Mouse (Mus musculus) hindbrain, postnatal 0 days (tissue): ENCODE data around the gene Phf21a. TPM values are rescaled to one million over a fixed set of nuclear protein-coding genes. Genes with fewer than 3 reads are reported as not detected.
A peak's percentile ranks its signal among the peaks of the same experiment; 100 is the strongest.

Experiments
- ATAC-seq: fragments of 200-750 bp; cut with Nextera tagmentation; 2 replicates; pipeline ENCODE4 v1.8.0; 2017; ENCODE audit warnings: mild to moderate bottlenecking, moderate TSS enrichment, moderate library complexity
- DNase-seq: peaks from one replicate; pipeline ENCODE4 v3.0.0-alpha.2; 2015; ENCODE audit warnings: low spot score
- H3K27ac ChIP-seq: fragments of 300-500 bp; sonication (generic); 2 replicates; pipeline ENCODE4 v1.5.1; 2014; ENCODE audit warnings: mild to moderate bottlenecking
- H3K27me3 ChIP-seq: fragments of 300-500 bp; sonication (generic); 2 replicates; pipeline ENCODE4 v1.6.1; 2014; ENCODE audit warnings: low read length, mixed read lengths; ENCODE audit not compliant: insufficient read depth
- H3K36me3 ChIP-seq: fragments of 300-500 bp; sonication (generic); 2 replicates; pipeline ENCODE4 v1.6.1; 2014; ENCODE audit warnings: low read length, mixed read lengths; ENCODE audit not compliant: insufficient read depth
- H3K4me1 ChIP-seq: fragments of 300-500 bp; sonication (generic); 2 replicates; pipeline ENCODE4 v1.6.1; 2014; ENCODE audit warnings: antibody characterized with exemption, low read length, mixed read lengths; ENCODE audit not compliant: insufficient read depth
- H3K4me2 ChIP-seq: fragments of 300-500 bp; sonication (generic); 2 replicates; pipeline ENCODE4 v1.6.1; 2014; ENCODE audit warnings: low read depth, mild to moderate bottlenecking, low read length, moderate library complexity, mixed read lengths
- H3K4me3 ChIP-seq: fragments of 300-500 bp; sonication (generic); 2 replicates; pipeline ENCODE4 v1.5.1; 2014; ENCODE audit warnings: low read length
- H3K9ac ChIP-seq: fragments of 300-500 bp; sonication (generic); replicated peaks from 2 replicates; pipeline ENCODE4 v1.6.1; 2014; ENCODE audit warnings: mild to moderate bottlenecking, low read length, moderate library complexity, mixed read lengths
- H3K9me3 ChIP-seq: fragments of 300-500 bp; sonication (generic); 2 replicates; pipeline ENCODE4 v1.6.1; 2016; ENCODE audit warnings: low read length, mixed read lengths
- CTCF ChIP-seq: IDR thresholded peaks from 2 replicates; pipeline ENCODE4 v1.5.1; 2016; ENCODE audit warnings: antibody characterized with exemption, control low read depth, low read depth
- WGBS: fragments of 180-500 bp; shearing (Covaris S2); extraction: QIAGEN DNeasy Blood & Tissue Kit; methylation state at CpG from one replicate; pipeline ENCODE4 v1.1.7; 2014; 5-methylcytosine and 5-hydroxymethylcytosine counted together
- polyA plus RNA-seq: library from polyadenylated mRNA; unstranded; fragments of >200 nt; fragmentation: Nextera tagmentation; extraction: Ambion mirVana; gene quantifications from 2 replicates; pipeline ENCODE4 v1.2.1, GENCODE M21; 2015
- total RNA-seq: library from RNA; depleted of rRNA; stranded (reverse); fragments of >200 nt; gene quantifications from 2 replicates; pipeline ENCODE4 v1.2.3, GENCODE M21; 2014

The Phf21a gene
- total and polyA plus RNA-seq, 2 experiments from 2014 or later = 26.6 to 109 TPM

GRCm38 (mm10) chr2:92100768-92101167 lies 7.9 kb downstream of the Phf21a start:
- H3K4me1 ChIP-seq = no peaks in the 10 kb centered on the region
- H3K4me3 ChIP-seq = no peak overlapping the region
- DNase-seq (no peak), ATAC-seq (no peak)
- no peak overlapping the region for H3K27ac ChIP-seq
- no peak overlapping the region for H3K9ac ChIP-seq
- WGBS = 86% methylated on average over 6 of the region's 6 CpGs
- H3K27me3 ChIP-seq = no peaks in the 10 kb centered on the region
- H3K4me2 ChIP-seq = no peak overlapping the region
- no peak for TF ChIP-seq CTCF
- no peaks in the 10 kb centered on the region for H3K36me3 ChIP-seq
- H3K9me3 ChIP-seq = no peaks in the 10 kb centered on the region

GRCm38 (mm10) chr2:92124523-92124922 lies 31.6 kb downstream of the Phf21a start:
- H3K27ac ChIP-seq = no peak overlapping the region
- no peak overlapping the region for H3K9ac ChIP-seq
- H3K36me3 ChIP-seq = no peaks in the 10 kb centered on the region
- no peak for DNase-seq
- H3K27me3 ChIP-seq = no peaks in the 10 kb centered on the region
- no peak overlapping the region for H3K4me2 ChIP-seq
- H3K4me1 ChIP-seq = no peaks in the 10 kb centered on the region
- no peaks in the 10 kb centered on the region for H3K9me3 ChIP-seq
- ATAC-seq = no peak
- no peak for TF ChIP-seq CTCF
- H3K4me3 ChIP-seq = no peak overlapping the region
- 83% methylated on average over 5 of the region's 5 CpGs for WGBS

GRCm38 (mm10) chr2:92125330-92125729 lies 32.4 kb downstream of the Phf21a start:
- H3K4me3 ChIP-seq = no peak overlapping the region
- H3K27ac ChIP-seq = no peak overlapping the region
- H3K4me2 ChIP-seq = no peak overlapping the region
- no peak for ATAC-seq
- DNase-seq = no peak
- no peaks in the 10 kb centered on the region for H3K4me1 ChIP-seq
- H3K9me3 ChIP-seq = no peaks in the 10 kb centered on the region
- no peaks in the 10 kb centered on the region for H3K36me3 ChIP-seq
- no peak overlapping the region for H3K9ac ChIP-seq
- H3K27me3 ChIP-seq = no peaks in the 10 kb centered on the region
- 91% methylated on average over 8 of the region's 8 CpGs for WGBS
- no peak for TF ChIP-seq CTCF

DNA sequence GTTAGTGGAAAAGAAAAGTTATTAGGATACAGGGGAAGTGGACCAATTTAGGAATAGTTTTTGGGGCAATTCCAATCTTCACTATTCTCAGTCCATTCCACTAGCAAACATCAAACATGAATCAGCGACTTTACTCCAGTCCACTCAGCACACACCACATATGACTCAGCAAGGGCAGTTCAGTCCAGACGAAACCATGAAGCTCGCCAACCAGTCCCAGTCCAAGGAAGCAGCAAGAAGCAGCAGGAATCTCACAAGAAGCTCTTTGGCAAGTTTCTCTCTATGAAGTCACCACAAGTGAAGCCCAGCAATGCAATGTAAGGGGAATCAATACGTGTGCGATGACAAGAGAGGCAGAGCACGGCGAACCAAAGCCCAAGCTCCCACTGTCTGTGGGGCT lies 37.2 kb downstream of the Phf21a start:
- Histone ChIP-seq H3K9me3 (no peaks in the 10 kb centered on the region), H3K9ac (no peak overlapping the region), H3K4me1 (no peaks in the 10 kb centered on the region), H3K27ac (no peak overlapping the region), H3K36me3 (no peaks in the 10 kb centered on the region), H3K4me3 (no peak overlapping the region), H3K4me2 (no peak overlapping the region), H3K27me3 (no peaks in the 10 kb centered on the region)
- 95% methylated on average over 7 of the region's 7 CpGs for WGBS
- DNase-seq = no peak
- ATAC-seq = no peak
- TF ChIP-seq CTCF = no peak

- H3K4me1 ChIP-seq = no peaks in the 10 kb centered on the region
- no peak overlapping the region for H3K4me3 ChIP-seq
- H3K9ac ChIP-seq = no peak overlapping the region
- no peaks in the 10 kb centered on the region for H3K36me3 ChIP-seq
- no peak for TF ChIP-seq CTCF
- no peaks in the 10 kb centered on the region for H3K27me3 ChIP-seq
- no peak overlapping the region for H3K27ac ChIP-seq
- DNase-seq (peak; percentile 25), ATAC-seq (no peak)
- no peaks in the 10 kb centered on the region for H3K9me3 ChIP-seq
- H3K4me2 ChIP-seq = no peak overlapping the region
Observed at GRCm38 (mm10) chr2:92138736-92139135, 45.8 kb downstream of the Phf21a start.

DNA sequence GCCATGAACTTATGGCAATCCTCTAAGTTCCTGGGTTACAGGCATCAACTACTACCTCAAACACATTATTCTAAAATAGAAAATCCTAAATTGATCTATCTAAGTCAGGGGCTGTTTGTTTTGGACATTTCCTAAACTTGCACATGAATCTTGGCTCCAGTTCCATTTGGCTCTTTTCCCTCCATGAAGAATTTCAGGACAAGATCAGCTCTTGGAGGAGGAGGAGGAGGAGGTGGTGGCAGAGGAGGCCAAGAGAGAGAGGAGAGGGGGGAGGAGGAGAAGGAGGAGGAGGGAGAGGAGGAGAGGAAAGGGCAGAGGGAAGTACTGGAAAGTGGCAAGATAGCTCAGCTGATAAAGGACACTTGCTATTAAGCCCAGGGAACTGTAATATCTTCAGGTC lies 46.4 kb downstream of the Phf21a start:
- H3K27me3 ChIP-seq = no peaks in the 10 kb centered on the region
- TF ChIP-seq CTCF = no peak
- no peak overlapping the region for H3K9ac ChIP-seq
- no peak overlapping the region for H3K27ac ChIP-seq
- ATAC-seq = no peak
- H3K4me3 ChIP-seq = no peak overlapping the region
- no peaks in the 10 kb centered on the region for H3K4me1 ChIP-seq
- no peak for DNase-seq
- no peaks in the 10 kb centered on the region for H3K9me3 ChIP-seq
- no peak overlapping the region for H3K4me2 ChIP-seq
- H3K36me3 ChIP-seq = no peaks in the 10 kb centered on the region

GRCm38 (mm10) chr2:92140383-92140782 lies 47.5 kb downstream of the Phf21a start:
- ATAC-seq = no peak
- H3K27ac ChIP-seq = no peak overlapping the region
- no peak overlapping the region for H3K9ac ChIP-seq
- no peak for DNase-seq
- H3K9me3 ChIP-seq = no peaks in the 10 kb centered on the region
- no peak for TF ChIP-seq CTCF
- H3K4me2 ChIP-seq = no peak overlapping the region
- H3K4me3 ChIP-seq = no peak overlapping the region
- WGBS = 41% methylated on average over 7 of the region's 7 CpGs
- no peaks in the 10 kb centered on the region for H3K27me3 ChIP-seq
- no peaks in the 10 kb centered on the region for H3K36me3 ChIP-seq
- H3K4me1 ChIP-seq = no peaks in the 10 kb centered on the region
